Mouse (Mus musculus) liver, embryonic 11.5 days (tissue): ENCODE measurements around the gene Umps. TPM values are rescaled to one million over a fixed set of nuclear protein-coding genes. Genes with fewer than 3 reads are reported as not detected.

ENCODE experiments used
- ATAC-seq: fragments of 200-750 bp; cut with Nextera tagmentation; replicated peaks from 2 replicates; pipeline ENCODE4 v1.8.0; 2017; ENCODE audit warnings: moderate number of reproducible peaks, mild to moderate bottlenecking, moderate TSS enrichment, moderate library complexity; ENCODE audit not compliant: low FRiP score
- DNase-seq: peaks from one replicate; pipeline ENCODE4 v3.0.0-alpha.2; 2017; ENCODE audit warnings: low spot score
- H3K27ac ChIP-seq: fragments of 300-500 bp; sonication (generic); 2 replicates; pipeline ENCODE4 v1.5.1; 2014; ENCODE audit warnings: mild to moderate bottlenecking, low read depth, low read length, control low read depth
- H3K27me3 ChIP-seq: fragments of 300-500 bp; sonication (generic); replicated peaks from 2 replicates; pipeline ENCODE4 v1.6.1; 2014; ENCODE audit warnings: low read length, mixed read lengths; ENCODE audit not compliant: control insufficient read depth, insufficient read depth
- H3K36me3 ChIP-seq: fragments of 300-500 bp; sonication (generic); 2 replicates; pipeline ENCODE4 v1.6.1; 2014; ENCODE audit warnings: mild to moderate bottlenecking, low read length, moderate library complexity, mixed read lengths; ENCODE audit not compliant: control insufficient read depth, insufficient read depth
- H3K4me1 ChIP-seq: fragments of 300-500 bp; sonication (generic); replicated peaks from 2 replicates; pipeline ENCODE4 v1.6.1; 2014; ENCODE audit warnings: low read length, mixed read lengths; ENCODE audit not compliant: control insufficient read depth, insufficient read depth
- H3K4me2 ChIP-seq: fragments of 300-500 bp; sonication (generic); 2 replicates; pipeline ENCODE4 v1.6.1; 2014; ENCODE audit warnings: mild to moderate bottlenecking, control low read depth, moderate library complexity
- H3K4me3 ChIP-seq: fragments of 300-500 bp; sonication (generic); 2 replicates; pipeline ENCODE4 v1.5.1; 2014; ENCODE audit warnings: low read depth, low read length, control low read depth
- H3K9ac ChIP-seq: fragments of 300-500 bp; sonication (generic); 2 replicates; pipeline ENCODE4 v1.6.1; 2014; ENCODE audit warnings: low read depth, low read length, control low read depth
- H3K9me3 ChIP-seq: fragments of 300-500 bp; sonication (generic); 2 replicates; pipeline ENCODE4 v1.6.1; 2016; ENCODE audit warnings: low read length, inconsistent platforms, mixed read lengths; ENCODE audit not compliant: control insufficient read depth
- WGBS: fragments of 180-500 bp; shearing (Covaris S2); extraction: QIAGEN DNeasy Blood & Tissue Kit; methylation state at CpG from one replicate; pipeline ENCODE4 v1.1.7; 2014; 5-methylcytosine and 5-hydroxymethylcytosine counted together
- polyA plus RNA-seq: library from polyadenylated mRNA; unstranded; fragments of >200 nt; fragmentation: Nextera tagmentation; extraction: Ambion mirVana; gene quantifications from 2 replicates; pipeline ENCODE4 v1.2.1, GENCODE M21; 2014

Umps gene
- polyA plus RNA-seq, 1 experiment from 2014 or later, result 104 TPM

DNA sequence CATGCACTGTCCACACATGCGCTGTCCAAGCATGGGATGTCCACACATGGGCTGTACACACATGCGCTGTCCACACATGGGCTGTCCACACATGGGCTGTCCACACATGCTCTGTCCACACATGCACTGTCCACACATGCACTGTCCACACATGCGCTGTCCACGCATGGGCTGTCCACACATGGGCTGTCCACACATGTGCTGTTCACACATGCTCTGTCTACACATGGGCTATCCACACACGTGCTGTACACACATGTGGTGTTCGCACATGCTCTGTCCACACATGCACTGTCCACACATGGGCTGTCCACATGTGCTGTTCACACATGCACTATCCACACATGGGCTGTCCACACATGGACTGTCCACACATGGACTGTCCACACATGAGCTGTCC is 16.9 kb upstream of the Umps start:
- 88% methylated on average over 6 of the region's 6 CpGs for WGBS
- Histone ChIP-seq H3K9me3 (no peaks in the 10 kb centered on the region), H3K4me1 (no peaks in the 10 kb centered on the region; the same call in 1 of the 2 replicates), H3K36me3 (no peaks in the 10 kb centered on the region), H3K27me3 (no peaks in the 10 kb centered on the region), H3K9ac (no peak overlapping the region), H3K4me3 (no peak overlapping the region), H3K4me2 (no peak overlapping the region), H3K27ac (no peak overlapping the region)
- ATAC-seq (no peak), DNase-seq (no peak)

- Histone ChIP-seq H3K9ac (no peak overlapping the region), H3K36me3 (no peaks in the 10 kb centered on the region), H3K27me3 (no peaks in the 10 kb centered on the region), H3K4me1 (no peaks in the 10 kb centered on the region; the same call in 1 of the 2 replicates), H3K4me3 (no peak overlapping the region), H3K4me2 (no peak overlapping the region), H3K9me3 (no peaks in the 10 kb centered on the region), H3K27ac (no peak overlapping the region)
- DNase-seq (no peak), ATAC-seq (no peak)
- WGBS, result 62% methylated on average over 2 of the region's 2 CpGs
These were observed 13.0 kb upstream of the Umps start for GRCm38 (mm10) chr16:33979855-33980254.

GRCm38 (mm10) chr16:33967283-33967640 is 424 bp upstream of the Umps start:
- Histone ChIP-seq H3K4me3 (peak overlapping the region; percentile 82), H3K4me1 (peaks cover 13% of the 10 kb centered on the region), H3K27ac (no peak overlapping the region), H3K4me2 (peak overlapping the region; percentile 93), H3K9me3 (no peaks in the 10 kb centered on the region), H3K36me3 (peaks cover 12% of the 10 kb centered on the region; the same call in 1 of the 2 replicates), H3K27me3 (no peaks in the 10 kb centered on the region), H3K9ac (peak overlapping the region; percentile 84)
- DNase-seq (no peak), ATAC-seq (peak; percentile 68; the same call in 1 of the 2 replicates)
- 44% methylated on average over 2 of the region's 2 CpGs for WGBS

DNA sequence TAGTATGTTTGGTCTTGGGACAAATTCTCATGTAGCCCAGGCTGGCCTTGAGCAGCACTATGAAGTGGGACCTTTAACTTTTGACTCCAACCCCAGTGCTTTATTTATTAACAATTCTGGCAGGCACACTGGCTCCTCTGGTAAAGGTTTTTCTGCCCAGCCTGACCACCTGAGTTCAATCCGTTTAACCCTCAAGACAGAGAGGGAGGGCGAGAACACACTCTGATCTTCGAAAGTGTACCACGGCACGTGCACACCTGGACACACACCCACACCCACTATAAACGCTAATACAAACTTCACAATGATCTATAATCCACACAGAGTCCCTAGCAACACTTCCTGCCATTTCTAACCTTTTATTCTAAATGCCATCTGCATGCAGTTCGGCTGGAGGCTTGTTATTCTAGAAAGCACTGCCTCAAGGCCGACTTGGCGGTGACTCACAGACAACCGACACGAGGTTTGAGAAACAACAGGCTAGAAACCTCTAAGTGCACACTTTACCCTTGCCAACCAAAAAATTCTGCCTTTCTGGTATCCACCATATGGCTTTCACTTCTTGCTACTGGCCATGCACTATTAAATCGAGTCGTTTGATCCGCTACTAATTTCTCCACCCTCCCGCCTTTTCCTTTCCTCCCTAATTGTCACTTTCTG is 830 bp downstream of the Umps start:
- Histone ChIP-seq H3K36me3 (peaks cover 22% of the 10 kb centered on the region), H3K4me1 (peaks cover 13% of the 10 kb centered on the region), H3K9ac (peak overlapping the region; percentile 84), H3K4me2 (peak overlapping the region; percentile 93), H3K4me3 (peak overlapping the region; percentile 82), H3K27me3 (no peaks in the 10 kb centered on the region), H3K27ac (peak overlapping the region; percentile 62), H3K9me3 (no peaks in the 10 kb centered on the region)
- DNase-seq, result no peak
- WGBS, result 12% methylated on average over 15 of the region's 15 CpGs
- 0 out of 2 replicates have a peak, but pooled peaks have one; percentile 10 for ATAC-seq

GRCm38 (mm10) chr16:33963509-33963908 is 3.3 kb downstream of the Umps start:
- H3K4me3 ChIP-seq, result no peak overlapping the region
- 83% methylated on average over 6 of the region's 6 CpGs for WGBS
- no peaks in the 10 kb centered on the region for H3K9me3 ChIP-seq
- no peak overlapping the region for H3K9ac ChIP-seq
- peaks cover 42% of the 10 kb centered on the region for H3K36me3 ChIP-seq
- ATAC-seq, result no peak
- peaks cover 13% of the 10 kb centered on the region for H3K4me1 ChIP-seq
- H3K27ac ChIP-seq, result no peak overlapping the region
- H3K4me2 ChIP-seq, result no peak overlapping the region
- H3K27me3 ChIP-seq, result no peaks in the 10 kb centered on the region
- no peak for DNase-seq

- DNase-seq (no peak), ATAC-seq (no peak)
- WGBS, result 83% methylated on average over 1 of the region's 1 CpGs
- H3K9ac ChIP-seq, result no peak overlapping the region
- peaks cover 45% of the 10 kb centered on the region for H3K36me3 ChIP-seq
- H3K4me1 ChIP-seq, result no peaks in the 10 kb centered on the region
- no peak overlapping the region for H3K4me3 ChIP-seq
- no peaks in the 10 kb centered on the region for H3K27me3 ChIP-seq
- no peak overlapping the region for H3K27ac ChIP-seq
- H3K9me3 ChIP-seq, result no peaks in the 10 kb centered on the region
- no peak overlapping the region for H3K4me2 ChIP-seq
These were observed 12.0 kb downstream of the Umps start for GRCm38 (mm10) chr16:33954793-33955192.

DNA sequence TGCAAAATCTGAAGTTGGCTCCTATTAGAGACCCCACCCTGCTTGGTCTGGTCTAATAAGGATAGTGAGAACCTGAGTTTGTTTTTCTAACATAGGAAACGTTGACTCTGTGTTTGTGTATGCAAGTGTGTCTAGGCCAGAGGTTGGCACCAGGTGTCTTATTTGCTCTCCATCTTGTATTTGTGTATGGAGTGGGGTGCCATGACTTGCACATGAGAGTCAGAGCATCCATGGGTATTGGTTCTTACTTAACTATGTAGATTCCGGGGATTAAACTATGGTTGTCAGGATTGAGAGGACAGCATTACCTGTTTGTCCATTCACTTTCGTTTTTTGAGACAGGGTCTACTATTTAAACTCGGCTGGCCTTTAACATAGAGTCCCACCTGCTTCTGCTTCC is 13.8 kb downstream of the Umps start:
- no peaks in the 10 kb centered on the region for H3K4me1 ChIP-seq
- ATAC-seq (no peak), DNase-seq (no peak)
- H3K36me3 ChIP-seq, result peaks cover 29% of the 10 kb centered on the region
- H3K27ac ChIP-seq, result no peak overlapping the region
- no peaks in the 10 kb centered on the region for H3K9me3 ChIP-seq
- WGBS, result 81% methylated on average over 4 of the region's 4 CpGs
- H3K4me2 ChIP-seq, result no peak overlapping the region
- no peaks in the 10 kb centered on the region for H3K27me3 ChIP-seq
- no peak overlapping the region for H3K9ac ChIP-seq
- no peak overlapping the region for H3K4me3 ChIP-seq

DNA sequence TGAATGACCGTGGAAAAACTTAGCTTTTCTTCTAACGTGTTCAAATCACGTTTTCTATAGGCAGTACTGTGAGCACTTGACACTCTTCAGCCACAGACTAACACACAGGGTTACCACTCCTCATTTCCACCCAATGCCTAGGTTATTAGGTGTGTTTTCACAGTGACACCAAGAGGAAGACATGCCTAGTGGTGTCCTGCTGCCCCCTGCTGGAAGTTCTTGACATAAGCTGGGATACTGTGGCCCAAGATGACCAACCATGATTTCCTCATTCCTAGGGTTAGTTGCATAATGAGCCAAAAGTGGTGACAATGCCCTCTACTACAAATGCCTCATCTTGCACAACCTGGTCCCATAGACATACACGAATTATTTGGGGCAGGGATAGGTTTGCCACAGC is 16.0 kb downstream of the Umps start:
- DNase-seq, result peak; percentile 76
- H3K27ac ChIP-seq, result no peak overlapping the region
- no peaks in the 10 kb centered on the region for H3K9me3 ChIP-seq
- H3K4me1 ChIP-seq, result peaks cover 9% of the 10 kb centered on the region; the same call in 1 of the 2 replicates
- H3K36me3 ChIP-seq, result peaks cover 18% of the 10 kb centered on the region
- no peak overlapping the region for H3K4me2 ChIP-seq
- no peak overlapping the region for H3K4me3 ChIP-seq
- no peaks in the 10 kb centered on the region for H3K27me3 ChIP-seq
- no peak overlapping the region for H3K9ac ChIP-seq
- peak; percentile 70 for ATAC-seq
- WGBS, result 28% methylated on average over 4 of the region's 4 CpGs

GRCm38 (mm10) chr16:33950386-33950785 is 16.5 kb downstream of the Umps start:
- ATAC-seq, result no peak

More at GRCm38 (mm10) chr16:33950386-33950785, 16.5 kb downstream of the Umps start:
- DNase-seq, result no peak
- 74% methylated on average over 6 of the region's 6 CpGs for WGBS
- no peak overlapping the region for H3K4me2 ChIP-seq
- peaks cover 9% of the 10 kb centered on the region for H3K4me1 ChIP-seq
- no peak overlapping the region for H3K4me3 ChIP-seq
- H3K36me3 ChIP-seq, result peaks cover 13% of the 10 kb centered on the region
- no peak overlapping the region for H3K27ac ChIP-seq
- no peaks in the 10 kb centered on the region for H3K27me3 ChIP-seq
- no peaks in the 10 kb centered on the region for H3K9me3 ChIP-seq
- H3K9ac ChIP-seq, result no peak overlapping the region
